Mouse (Mus musculus) frontal cortex, postnatal 36 days (tissue): Measurements from ENCODE around the gene Elf2.
"Not testable (repeated sequence)": the region's sequence is repeated elsewhere in the genome, so short reads cannot be mapped to it uniquely, and the experiment has no call there.

Experiments
- DNase-seq, 2 experiments: peaks; one replicate each; pipeline ENCODE4 v3.0.0; 2022; ENCODE audit warnings: low spot score in 2 of 2

Elf2 gene

GRCm38 (mm10) chr3:51359558-51360307 lies 19.3 kb upstream of the Elf2 start:
- no peak for DNase-seq

- DNase-seq: peak; percentile 67 to 68
These were observed 18.4 kb upstream of the Elf2 start for GRCm38 (mm10) chr3:51358660-51359557.

- DNase-seq: peak; percentile 68 to 75
These were observed 17.7 kb upstream of the Elf2 start for GRCm38 (mm10) chr3:51358181-51358580.

DNA sequence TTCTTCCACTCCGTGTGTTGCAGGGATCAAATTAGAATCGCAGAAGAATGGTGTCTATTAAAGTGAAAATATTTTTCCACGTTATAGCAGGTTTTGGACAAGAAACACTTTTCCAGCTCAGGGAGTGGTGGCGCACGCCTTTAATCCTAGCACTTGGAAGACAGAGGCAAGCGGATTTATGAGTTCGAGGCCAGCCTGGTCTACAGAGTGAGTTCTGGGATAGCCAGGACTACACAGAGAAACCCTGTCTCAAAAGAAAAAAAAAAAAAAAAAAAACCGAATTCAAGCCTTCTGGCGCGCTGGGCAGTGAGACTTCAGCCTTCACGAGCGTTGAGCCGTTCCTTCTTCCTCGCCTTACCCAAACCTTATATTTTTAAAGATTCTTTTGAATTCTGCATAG lies 17.2 kb upstream of the Elf2 start:
- no peak for DNase-seq

DNA sequence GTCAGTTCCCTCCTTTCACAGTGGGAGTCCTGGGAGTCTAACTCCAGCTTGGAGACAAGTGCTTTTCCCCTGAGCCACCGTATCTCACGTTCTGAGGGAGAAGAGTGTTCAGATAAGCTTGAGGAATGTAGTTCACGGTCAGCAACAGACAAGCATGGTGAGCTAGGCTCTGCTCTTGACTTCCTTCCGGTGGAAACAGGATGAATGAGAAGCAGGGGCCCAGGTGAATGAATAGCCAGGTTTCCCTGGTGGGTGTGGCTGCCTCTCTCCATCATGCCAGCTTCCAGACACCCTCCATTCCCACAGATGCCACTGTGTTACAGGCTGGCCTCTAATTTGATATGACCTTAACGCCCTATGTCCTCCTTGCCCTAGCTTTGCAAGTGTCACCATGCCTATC lies 16.6 kb upstream of the Elf2 start:
- DNase-seq: no peak

GRCm38 (mm10) chr3:51354956-51355355 lies 14.5 kb upstream of the Elf2 start:
- not testable (repeated sequence) for DNase-seq

DNA sequence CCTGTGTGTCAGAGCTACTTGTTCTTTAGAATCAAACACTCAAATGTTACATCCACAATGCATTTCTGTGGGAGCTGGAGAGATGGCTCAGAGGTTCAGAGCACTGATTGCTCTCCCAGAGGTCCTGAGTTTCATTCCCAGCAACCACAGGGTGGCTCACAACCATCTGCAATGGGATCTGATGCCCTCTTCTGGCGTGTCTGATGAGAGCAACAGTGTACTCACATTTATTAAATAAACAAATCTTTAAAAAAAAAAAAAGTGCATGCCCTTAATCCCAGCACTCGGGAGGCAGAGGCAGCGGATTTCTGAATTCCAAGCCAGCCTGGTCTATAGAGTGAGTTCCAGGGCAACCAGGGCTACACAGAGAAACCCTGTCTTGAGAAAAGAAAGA lies 13.6 kb upstream of the Elf2 start:
- no peak for DNase-seq

GRCm38 (mm10) chr3:51353325-51354033 lies 13.0 kb upstream of the Elf2 start:
- peak in 1 of 2 experiments; percentile 31 for DNase-seq

GRCm38 (mm10) chr3:51350806-51351205 lies 10.3 kb upstream of the Elf2 start:
- no peak for DNase-seq

DNA sequence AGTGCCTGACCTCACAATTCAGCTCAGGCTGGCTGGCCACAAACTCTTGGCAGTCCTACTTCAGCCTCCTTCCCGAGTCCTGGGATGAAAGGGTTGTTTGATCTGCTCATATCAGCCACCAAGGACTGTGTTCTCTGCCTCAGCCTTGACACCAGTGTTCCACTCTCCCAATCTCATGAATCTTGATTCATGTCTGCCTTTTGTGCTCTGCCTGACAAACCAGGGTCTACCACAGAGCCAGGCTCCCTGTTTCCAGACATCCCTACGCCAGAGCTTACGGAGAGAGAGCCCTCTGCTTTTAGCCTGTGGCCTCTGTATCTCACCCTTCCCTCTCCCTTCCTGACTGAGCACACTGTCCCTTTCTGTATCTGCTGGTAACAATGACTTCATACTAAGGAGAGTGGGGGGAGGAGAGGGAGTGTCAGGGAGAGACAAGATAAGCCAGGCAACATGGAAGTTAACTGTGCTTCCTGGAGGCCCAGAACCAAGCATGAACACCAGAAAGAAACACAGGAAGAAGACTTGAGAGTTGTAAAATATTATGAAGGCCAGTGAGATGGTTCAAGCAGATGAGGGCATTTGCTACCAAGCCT lies 8.3 kb upstream of the Elf2 start:
- DNase-seq: no peak

- DNase-seq: not testable (repeated sequence)
These were observed 4.6 kb upstream of the Elf2 start for GRCm38 (mm10) chr3:51345017-51345416.

DNA sequence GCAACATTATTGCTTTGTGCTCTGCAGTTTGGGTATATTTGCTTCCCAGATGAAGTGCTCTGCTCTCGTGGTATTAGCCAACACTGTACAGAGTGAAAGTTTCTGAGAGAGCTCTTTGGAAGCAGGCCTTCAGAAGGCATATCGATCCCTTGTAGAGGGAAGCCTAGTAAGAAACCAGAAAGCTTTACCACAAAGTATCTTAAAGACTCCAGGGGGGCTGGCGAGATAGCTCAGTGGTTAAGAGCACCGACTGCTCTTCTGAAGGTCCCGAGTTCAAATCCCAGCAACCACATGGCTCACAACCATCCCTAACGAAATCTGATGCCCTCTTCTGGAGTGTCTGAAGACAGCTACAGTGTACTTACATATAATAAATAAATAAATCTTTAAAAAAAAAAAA lies 3.7 kb upstream of the Elf2 start:
- not testable (repeated sequence) for DNase-seq

- no peak for DNase-seq
These were observed 2.8 kb upstream of the Elf2 start for GRCm38 (mm10) chr3:51343260-51343659.

- DNase-seq: no peak
These were observed 1.7 kb upstream of the Elf2 start for GRCm38 (mm10) chr3:51342152-51342551.

DNA sequence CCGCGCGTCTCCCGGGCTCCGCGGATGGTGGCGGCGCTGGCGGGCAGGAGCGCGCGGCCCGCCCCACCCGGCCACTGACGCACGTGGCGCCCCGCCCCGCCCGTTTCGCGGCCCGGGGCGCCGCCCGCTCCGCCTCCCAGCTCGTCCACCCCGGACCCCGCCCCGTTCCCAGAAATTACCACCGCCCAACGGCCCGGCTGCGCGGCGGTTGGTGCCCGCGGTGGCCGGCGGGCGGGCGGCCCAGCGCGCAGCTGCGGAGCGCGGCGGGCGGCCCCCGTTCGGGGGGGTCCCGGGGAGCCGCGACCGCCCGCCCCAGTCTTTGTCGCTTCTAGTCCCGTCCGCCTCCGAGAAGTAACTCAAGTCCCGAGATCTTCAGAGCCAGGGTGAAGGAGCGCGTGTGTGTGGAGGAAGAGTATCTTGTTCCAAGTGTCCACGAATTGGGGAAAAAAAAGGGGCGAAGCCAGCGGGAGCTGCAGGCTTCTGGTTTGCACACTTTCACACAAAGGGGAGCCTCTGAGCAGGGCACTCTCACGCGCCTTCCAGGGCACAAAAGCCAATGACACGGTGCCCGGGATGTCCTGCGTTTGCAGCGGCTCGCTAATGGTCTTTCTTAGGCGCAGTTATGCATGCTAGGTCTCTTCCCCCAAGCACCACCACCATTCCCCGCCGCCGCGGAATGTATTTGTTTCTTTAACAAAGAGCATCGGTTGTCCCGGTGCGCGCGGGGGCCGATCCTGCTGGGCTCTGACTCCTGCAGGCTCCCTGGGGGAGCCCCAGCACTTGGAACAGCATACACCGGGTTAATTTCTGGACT lies 1.0 kb upstream of the Elf2 start:
- DNase-seq: peak; percentile 61 to 66

DNA sequence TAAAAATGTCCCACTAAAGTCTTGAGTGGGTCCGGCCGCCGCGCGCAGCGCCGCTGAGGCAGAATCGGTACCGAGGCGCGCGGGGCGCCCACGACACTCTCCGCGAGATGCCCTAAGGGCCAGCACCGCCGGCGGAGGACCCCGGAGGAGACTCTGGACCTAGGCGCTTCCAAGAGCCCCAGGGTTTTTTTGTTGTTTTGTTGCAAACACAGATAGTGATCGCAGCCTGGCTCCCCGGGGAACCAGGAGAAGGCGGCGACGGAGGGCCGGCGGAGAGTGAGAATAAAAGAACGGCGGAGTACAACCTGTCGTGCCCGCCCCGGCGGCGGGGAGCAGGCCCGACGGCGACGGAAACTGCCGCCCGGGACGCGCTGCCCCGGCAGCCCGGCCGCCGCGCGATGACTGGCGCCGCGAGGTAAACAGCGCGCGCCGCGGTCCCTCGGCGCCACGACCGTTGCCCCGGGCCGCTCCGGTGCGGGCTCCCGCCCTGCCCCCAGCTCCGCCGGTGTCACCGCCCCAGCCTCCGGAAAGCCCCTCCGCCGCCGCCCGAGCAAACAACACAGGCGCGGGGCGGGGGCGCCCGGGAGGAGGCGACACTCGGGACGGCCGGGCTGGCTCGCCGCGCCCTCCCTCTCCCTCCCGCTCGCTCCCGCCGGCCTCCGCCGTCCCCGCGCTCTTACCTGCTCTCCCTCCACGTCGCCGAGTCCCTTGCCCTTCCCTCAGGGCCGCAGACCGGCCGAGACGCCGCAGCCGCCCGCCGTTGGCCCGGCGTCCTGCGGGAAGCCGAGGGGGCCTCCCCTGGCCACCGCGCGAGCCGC lies 520 bp downstream of the Elf2 start:
- peak in 1 of 2 experiments; percentile 33 for DNase-seq

GRCm38 (mm10) chr3:51339378-51339733 lies 1.1 kb downstream of the Elf2 start:
- DNase-seq: no peak

DNA sequence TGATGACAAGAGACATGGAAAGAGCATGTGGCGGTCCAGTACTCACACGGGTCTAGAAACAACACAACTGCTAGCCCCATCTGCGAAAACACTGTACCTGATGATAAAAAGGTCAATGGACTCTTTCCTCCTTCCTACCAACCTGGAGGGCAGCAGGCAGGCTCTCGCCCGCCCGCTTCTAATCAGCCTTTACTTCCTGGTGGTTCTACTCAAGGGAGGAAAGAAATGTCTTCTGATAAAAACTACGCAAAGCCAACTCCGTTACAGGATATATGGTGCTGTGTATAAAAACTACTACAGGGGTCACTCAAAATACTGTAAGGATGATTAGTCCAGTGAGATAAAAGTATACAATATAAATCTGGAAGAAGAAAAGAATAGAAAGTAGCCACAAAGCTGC lies 5.1 kb downstream of the Elf2 start:
- no peak for DNase-seq

GRCm38 (mm10) chr3:51333950-51334349 lies 6.5 kb downstream of the Elf2 start:
- DNase-seq: no peak

DNA sequence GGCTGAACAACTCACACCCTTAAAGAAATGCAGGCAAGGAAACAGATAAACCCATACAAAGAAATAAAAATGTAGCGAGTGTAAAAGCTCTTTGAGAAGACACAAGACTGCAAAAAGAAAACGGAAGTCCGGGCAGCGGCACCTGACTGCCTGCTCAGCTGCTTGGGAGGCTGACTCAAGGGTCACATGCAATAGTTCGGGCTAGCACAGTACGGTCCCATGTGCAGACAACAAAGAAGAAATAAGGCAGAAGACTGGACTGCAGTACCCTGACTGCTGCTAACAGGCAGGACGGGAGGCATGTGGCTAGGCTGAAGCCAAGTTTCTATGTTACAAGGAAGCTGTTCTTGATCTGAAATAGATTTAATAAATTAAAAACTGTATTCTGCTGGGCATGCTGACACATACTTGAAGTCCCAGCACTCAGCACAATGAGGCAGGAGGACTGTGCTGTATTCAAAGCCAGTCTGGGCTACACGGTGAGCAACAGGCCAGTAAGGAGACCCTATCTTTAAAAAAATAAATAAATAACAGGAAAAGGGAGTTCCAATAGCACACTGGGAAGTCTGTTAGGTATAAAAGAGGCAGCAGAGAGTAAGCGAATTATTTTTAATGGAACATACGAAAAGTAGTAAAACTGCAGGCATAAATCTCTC lies 7.1 kb downstream of the Elf2 start:
- DNase-seq: no peak
